Mouse (Mus musculus) erythroblast, adult 5-6 weeks (primary cell): ENCODE results near the gene Mthfd1l. TPM values are rescaled to one million over a fixed set of nuclear protein-coding genes. Genes with fewer than 3 reads are reported as not detected.
A peak's percentile ranks its signal among the peaks of the same experiment; 100 is the strongest.

Experiments used
- ATAC-seq: replicated peaks from 2 replicates; pipeline ENCODE4 v1.8.0; 2016; ENCODE audit warnings: moderate number of reproducible peaks, mild to moderate bottlenecking, moderate TSS enrichment, inconsistent platforms; ENCODE audit not compliant: poor library complexity, low FRiP score, severe bottlenecking
- total RNA-seq, 2 experiments: library from RNA; stranded (forward) in 1 of 2; stranded (reverse) in 1 of 2; fragments of 150-400 nt in 1 of 2; fragments of 200-764, 138-1000 nt in 1 of 2; gene quantifications; 2 replicates each; pipeline versions ENCODE4 v1.2.3 to v1.2.4; 2015 to 2017; ENCODE audit warnings: low replicate concordance in 2 of 2

The Mthfd1l gene
- total RNA-seq, 2 experiments from 2014 or later: 9.6 to 26.9 TPM

GRCm38 (mm10) chr10:4036476-4036875 lies 63.6 kb downstream of the Mthfd1l start:
- no peak for ATAC-seq

- ATAC-seq: no peak
Measured at GRCm38 (mm10) chr10:4037066-4037465, 64.1 kb downstream of the Mthfd1l start.

GRCm38 (mm10) chr10:4038576-4038975 lies 65.7 kb downstream of the Mthfd1l start:
- ATAC-seq: no peak

- 0 out of 2 replicates have a peak, but pooled peaks have one; percentile 48 for ATAC-seq
Measured at GRCm38 (mm10) chr10:4041691-4042090, 68.8 kb downstream of the Mthfd1l start.

GRCm38 (mm10) chr10:4044421-4044820 lies 71.5 kb downstream of the Mthfd1l start:
- ATAC-seq: no peak

GRCm38 (mm10) chr10:4046496-4046895 lies 73.6 kb downstream of the Mthfd1l start:
- no peak for ATAC-seq

- ATAC-seq: no peak
Measured at GRCm38 (mm10) chr10:4047666-4048065, 74.7 kb downstream of the Mthfd1l start.

- ATAC-seq: no peak
Measured at GRCm38 (mm10) chr10:4050236-4050635, 77.3 kb downstream of the Mthfd1l start.

GRCm38 (mm10) chr10:4052711-4053110 lies 79.8 kb downstream of the Mthfd1l start:
- no peak for ATAC-seq

GRCm38 (mm10) chr10:4053278-4054061 lies 80.6 kb downstream of the Mthfd1l start:
- no peak for ATAC-seq

- ATAC-seq: no peak
Measured at GRCm38 (mm10) chr10:4054589-4054988, 81.7 kb downstream of the Mthfd1l start.

GRCm38 (mm10) chr10:4057397-4057796 lies 84.5 kb downstream of the Mthfd1l start:
- ATAC-seq: no peak

GRCm38 (mm10) chr10:4057832-4058231 lies 84.9 kb downstream of the Mthfd1l start:
- no peak for ATAC-seq

- no peak for ATAC-seq
Measured at GRCm38 (mm10) chr10:4061071-4061987, 88.4 kb downstream of the Mthfd1l start.

- no peak for ATAC-seq
Measured at GRCm38 (mm10) chr10:4063537-4063936, 90.6 kb downstream of the Mthfd1l start.

GRCm38 (mm10) chr10:4065295-4066084 lies 92.6 kb downstream of the Mthfd1l start:
- ATAC-seq: no peak

GRCm38 (mm10) chr10:4069258-4069826 lies 96.4 kb downstream of the Mthfd1l start:
- no peak for ATAC-seq

GRCm38 (mm10) chr10:4070061-4070460 lies 97.1 kb downstream of the Mthfd1l start:
- no peak for ATAC-seq

GRCm38 (mm10) chr10:4071069-4071844 lies 98.3 kb downstream of the Mthfd1l start:
- no peak for ATAC-seq
